Mouse (Mus musculus) layer of hippocampus, postnatal 10 days (tissue): Measurements from ENCODE around the gene Entr1. TPM values are rescaled to one million over a fixed set of nuclear protein-coding genes. Genes with fewer than 3 reads are reported as not detected.
"Not testable (repeated sequence)": the region's sequence is repeated elsewhere in the genome, so short reads cannot be mapped to it uniquely, and the experiment has no call there.

Source experiments
- DNase-seq, 2 experiments: peaks; one replicate each; pipeline ENCODE4 v3.0.0; 2021; ENCODE audit warnings: low spot score in 2 of 2
- total RNA-seq, 2 experiments: library from RNA; stranded (reverse); gene quantifications; 2 replicates each; pipeline ENCODE4 v1.2.3; 2021

Gene Entr1
- total RNA-seq, 2 experiments from 2014 or later, result 176 TPM

DNA sequence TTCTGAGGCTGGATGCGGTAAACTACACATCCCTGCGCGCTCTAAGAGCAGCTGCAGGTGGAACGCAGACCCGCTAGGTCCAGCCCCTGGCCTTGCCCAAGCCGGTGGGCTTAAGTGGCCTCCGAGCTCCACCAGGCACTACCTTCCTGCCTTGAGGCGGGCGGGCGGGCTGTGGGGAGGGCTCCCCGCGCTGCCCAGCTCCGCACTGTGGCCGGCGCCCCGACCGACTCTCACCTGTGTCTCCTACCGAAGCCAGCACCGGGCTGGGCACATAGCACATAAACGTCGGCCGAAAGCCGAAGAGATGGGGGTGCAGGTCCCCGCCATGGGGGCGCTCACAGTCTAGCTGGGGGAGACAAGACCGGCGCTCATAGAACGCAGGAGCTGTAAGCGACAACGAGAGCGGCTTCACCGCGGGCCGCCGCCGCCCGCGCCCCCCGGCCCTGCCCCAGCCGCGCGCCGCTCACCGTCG is 398 bp downstream of the Entr1 start:
- no peak for DNase-seq

DNA sequence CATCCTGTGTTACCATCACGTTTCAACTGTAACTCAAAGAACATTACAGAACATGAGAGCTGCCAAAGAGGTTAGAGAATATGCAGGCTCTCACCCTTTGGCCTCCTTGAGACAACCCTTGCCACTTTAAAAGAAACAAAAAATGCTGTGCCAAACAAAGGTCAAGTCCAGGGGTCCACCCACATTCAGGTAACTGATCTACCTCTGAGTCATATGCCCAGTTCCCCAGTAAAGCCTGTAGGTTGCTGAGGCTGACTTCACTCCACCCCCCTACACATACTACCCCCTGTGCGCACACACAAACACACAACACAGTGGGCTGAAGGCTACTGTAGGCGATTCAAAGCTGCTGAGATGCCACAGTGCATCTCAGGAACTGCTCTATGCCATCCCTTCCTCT is 1.4 kb downstream of the Entr1 start:
- DNase-seq, result no peak

DNA sequence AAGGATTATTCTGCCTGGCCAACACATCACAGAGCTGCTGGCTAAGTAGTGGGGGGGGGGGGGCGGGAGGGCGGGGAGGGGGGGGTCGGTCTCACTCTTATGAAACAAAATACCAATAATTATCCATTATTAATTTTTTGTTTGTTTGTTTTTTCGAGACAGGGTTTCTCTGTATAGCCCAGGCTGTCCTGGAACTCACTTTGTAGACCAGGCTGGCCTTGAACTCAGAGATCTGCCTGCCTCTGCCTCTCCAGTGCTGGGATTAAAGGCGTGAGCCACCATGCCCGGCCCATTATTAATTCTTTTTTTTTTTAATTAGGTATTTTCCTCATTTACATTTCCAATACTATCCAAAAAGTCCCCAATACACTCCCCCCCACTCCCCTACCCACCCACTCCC is 8.2 kb downstream of the Entr1 start:
- DNase-seq, result not testable (repeated sequence)

DNA sequence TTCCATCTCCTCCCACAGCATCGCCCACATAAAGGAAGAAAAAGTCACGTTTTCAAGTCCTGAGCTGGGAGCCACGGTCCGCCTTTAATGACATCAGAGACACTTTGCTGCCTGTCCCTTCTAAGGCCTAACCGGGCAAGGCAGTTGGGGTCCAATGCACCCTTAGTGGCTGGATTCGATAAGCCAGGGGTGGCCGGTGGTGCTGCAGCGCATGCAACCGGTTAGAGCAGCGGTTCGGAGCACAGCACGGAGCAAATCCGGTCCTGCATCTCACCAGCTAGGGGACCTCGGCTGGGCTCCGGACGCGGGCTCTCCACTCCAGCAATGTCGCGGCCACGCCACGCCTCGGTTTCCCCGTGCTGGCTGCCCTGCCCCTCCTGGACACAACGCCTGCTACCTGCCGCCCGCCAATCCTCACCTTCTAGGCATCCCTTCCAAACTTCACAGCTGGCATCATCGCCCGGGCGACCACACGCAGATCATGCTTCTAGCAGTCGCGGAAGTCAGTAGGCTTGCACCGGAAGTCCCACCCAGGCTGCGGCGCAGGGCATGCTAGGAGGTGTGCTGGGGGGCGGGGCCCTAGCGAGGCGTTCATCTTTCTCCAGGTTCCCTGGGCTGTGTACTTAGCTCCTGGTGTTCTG is 8.9 kb downstream of the Entr1 start, which contains the start of gene Snapc4:
Gene Snapc4, minus strand, starts transcription at position 523 of the 641 bp plus-strand sequence.
- peak; percentile 72 to 80 for DNase-seq

DNA sequence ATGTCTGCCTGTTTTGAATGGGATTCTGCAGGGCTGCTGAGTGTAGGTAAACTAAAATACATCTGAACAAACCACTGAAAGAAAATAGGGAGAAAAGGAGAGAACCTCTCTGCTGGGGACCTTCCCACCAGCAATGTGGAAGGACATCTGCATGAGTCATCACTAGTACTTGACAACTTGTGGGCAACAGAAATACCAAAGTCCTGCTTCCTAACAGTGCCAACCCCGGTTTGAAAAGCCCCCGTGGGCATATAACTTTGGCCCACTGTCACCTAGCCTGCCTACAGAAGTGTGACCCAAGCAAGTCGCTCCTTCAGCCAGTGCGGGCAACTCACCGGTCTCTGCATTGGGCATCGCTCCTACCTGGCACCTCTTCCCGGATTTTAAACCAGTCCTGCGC is 16.7 kb downstream of the Entr1 start:
- DNase-seq, result no peak

DNA sequence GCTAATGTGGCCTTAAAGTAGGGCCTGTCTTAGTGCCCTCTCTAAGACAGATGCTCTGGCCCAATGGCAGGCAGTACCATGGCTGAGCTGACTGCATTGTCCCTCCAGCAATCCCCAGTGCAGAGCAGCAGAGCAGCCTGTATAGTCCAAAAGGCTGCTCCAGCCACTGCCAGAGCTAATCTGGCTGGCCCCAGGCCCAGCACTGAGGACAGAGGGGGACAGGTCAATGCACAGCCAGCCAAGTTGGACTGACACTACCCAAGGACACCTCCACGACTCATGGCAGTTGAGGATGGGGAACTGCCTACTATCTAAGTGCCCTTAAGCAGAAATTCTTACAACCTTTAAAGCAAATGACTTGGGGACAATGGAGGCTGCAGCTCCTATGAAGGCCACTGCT is 20.5 kb downstream of the Entr1 start:
- no peak for DNase-seq

DNA sequence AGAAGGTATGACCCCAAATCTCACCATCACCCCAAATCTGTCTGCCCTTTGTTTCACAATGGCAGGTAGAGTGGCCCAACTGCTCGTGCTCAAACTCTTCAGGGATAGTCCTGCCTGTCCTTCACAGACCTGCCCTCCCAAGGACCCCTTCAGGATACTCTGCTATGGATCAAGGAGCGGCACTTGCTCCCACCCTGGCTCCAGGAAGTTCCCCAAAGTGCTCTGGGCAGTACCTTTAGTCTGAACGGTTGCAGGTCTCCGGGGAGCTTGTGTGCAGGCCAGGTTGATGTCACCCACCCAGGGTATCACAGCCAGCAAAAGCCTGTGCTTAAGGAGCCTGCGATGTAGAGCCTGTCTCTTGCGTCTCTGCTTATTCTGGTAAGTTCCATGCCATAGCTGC is 21.2 kb downstream of the Entr1 start:
- DNase-seq, result no peak

DNA sequence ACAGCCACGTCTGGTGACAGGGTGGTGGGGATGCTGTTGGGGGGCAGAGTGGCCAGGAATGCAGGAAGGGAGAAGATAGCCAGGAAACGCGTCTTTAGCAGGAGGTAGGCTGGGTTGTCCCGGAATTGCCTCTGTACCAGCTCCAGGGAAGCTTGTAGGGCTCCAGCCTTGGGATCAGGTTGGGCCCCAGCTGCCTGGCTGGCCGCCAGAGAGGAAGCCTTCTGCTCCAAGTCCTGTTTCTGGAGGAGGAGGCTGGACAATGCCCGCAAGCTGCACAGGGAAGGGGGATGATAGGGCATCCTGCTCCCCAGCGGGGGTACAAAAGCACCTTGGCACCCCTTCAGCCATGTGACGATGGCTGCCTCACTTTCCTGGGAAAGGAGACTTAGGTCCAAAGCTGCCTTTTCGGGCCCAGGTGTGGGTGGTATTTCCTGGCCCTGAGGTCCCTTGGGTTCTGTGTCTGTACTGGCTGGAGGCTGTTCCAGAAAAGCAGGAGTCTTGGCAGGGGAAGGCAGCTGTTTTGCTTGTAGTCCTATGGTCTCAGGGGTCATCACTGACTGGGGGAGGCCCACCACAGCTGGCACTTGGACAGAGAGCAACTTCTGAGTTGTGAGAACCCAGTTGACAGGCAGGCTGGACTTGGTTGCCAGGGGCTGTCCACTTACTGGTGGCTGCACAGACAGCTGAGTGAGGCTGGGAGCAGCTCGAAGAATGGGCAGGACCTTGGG is 24.2 kb downstream of the Entr1 start:
- peak in 1 of 2 experiments; percentile 60 for DNase-seq

DNA sequence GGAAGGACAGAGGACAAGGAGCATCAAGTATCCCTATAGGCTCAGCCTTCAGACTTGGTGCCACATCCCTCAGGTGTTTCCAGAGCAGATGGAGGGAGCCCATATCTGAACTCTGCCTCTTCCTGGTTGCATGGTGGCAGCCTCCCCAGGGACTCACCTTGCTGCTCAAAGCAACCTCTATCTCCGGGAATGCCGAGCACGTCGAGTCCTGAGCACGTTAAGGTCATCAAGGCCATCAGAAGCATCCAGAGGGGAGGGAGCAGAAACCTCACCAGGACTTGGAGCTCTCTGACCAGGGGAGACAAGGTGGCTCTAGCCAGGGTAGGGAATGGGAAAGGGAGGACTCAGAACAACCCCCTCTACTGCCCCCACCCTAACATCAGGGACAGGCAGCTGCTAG is 25.6 kb downstream of the Entr1 start:
- no peak for DNase-seq

DNA sequence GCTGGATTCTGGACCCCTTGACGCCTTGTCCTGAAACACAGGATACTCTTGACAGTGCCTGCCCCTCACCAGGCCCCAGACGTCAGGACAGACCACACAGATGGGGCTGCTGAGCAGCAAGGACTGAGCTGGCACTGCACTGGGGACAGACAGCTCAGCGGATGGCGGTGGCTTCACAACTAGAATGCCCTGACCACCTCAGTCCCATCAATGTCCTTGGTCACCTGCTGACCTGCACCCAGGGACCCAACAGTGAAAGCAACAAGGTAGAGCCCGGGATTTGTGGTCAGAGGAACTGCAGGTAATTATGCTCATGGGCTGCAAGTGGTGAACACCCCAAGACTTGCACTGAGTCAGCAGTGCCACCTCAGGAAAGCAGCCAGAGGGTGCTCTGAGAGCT is 26.1 kb downstream of the Entr1 start:
- DNase-seq, result no peak

DNA sequence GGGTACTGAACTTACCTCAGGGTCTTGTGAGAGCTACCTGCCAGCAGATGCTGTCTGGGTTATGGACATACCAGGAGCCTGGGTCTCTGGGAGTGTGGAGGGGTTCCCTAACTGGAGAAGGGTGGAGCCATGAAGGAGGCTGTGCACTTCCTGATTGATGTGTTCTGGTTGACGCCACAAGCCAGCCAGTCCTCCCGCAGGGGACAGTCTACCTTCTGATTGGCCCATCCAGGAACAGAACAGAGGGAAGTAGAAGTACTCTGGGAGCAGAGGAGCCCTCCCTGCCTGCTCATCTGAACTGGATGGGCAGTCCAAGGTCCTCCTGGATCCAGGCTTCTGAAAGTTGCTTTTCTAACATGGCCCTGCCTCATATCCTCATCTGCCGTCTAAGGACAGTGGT is 28.3 kb downstream of the Entr1 start, which contains the start of gene Card9:
Gene Card9, minus strand, starts transcription at position 147 of the 400 bp plus-strand sequence.
- DNase-seq, result no peak

DNA sequence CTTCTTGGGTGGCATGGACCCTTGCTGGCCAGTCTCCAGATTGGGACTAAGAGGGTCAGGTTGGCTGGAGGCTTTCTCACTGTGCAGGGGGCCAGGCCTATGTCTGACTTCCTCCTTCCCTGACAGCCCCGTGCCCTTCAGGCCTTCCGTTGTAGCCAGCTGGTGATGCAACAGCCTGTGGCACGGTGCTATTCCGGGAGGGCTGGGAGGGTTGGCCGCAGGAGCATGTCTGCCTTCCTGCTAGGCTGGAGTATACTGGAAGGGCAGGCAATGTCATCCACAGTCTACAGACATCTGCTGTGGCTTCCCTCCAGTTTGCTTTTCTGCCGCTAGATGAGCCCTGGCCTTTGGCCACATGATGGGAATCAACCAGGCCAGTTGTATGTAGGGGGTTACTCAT is 29.1 kb downstream of the Entr1 start:
- no peak for DNase-seq

DNA sequence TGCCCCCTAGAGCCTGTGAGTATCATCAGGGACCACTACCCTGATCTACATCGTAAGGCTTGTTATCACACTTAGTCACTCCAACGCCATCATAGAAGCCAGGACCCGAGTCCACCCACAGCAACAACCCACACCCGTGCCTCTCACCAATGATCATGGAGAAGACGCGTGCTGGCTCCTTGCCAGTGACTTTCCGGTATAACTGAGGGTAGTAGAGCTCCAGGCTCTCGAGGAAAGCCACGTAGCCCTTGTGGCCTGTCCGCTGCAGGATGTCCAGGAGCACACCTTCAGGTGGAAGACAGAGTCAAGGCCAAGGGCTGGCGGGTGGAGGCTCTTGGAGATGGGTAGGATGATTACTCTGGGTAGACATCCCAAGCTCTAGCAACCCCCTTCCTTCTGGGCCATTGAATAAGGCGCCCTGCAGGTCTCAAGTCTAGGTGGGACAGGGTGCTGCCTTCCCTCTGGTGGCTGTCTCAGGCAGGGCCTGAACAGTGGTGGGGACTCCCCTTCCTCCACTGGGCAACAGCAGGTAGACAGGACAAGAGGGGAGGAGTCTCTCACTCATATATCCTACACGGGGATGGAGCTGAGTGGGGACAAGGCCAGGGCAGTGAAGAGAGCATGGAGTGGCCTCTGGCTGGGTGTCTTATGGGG is 30.3 kb downstream of the Entr1 start:
- DNase-seq, result no peak

DNA sequence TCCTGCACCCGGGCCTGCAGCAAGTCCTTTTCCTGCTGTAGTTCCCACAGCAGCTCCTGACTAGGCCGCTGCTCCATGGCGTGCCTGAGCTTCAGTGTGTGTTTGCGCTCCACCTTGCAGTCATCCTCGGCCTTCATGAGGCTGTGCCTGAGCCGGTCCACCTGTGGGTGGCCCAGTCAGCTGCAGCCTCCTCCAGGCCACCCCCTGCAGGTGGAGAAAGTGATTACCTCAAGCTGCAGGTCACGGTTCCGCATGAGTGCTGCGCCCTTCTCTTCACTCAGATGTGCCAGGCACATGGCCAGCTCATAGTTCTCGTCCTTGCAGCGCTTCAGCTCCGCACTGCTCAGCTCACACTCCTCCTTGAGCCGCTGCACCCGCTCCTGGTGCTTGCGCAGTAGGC is 31.6 kb downstream of the Entr1 start:
- DNase-seq, result no peak

DNA sequence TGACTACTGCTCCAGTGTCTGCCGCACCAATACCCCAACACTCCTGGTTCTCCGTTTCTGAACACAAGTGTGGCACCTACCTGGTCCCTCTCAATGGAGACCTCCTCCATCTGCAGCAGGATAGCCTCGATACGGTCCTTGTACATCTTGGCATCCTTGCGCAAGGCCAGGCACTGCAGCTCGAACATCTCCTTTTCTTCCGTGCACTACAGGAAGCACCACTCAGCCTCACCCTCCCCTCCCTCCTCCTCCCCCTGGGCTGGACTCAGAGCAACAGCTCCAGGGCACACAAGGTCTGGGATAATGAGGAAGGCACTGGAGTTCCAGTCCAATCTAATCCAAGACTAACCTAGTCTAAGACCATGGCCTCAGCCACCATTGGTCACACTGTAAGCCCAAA is 32.4 kb downstream of the Entr1 start:
- DNase-seq, result no peak

DNA sequence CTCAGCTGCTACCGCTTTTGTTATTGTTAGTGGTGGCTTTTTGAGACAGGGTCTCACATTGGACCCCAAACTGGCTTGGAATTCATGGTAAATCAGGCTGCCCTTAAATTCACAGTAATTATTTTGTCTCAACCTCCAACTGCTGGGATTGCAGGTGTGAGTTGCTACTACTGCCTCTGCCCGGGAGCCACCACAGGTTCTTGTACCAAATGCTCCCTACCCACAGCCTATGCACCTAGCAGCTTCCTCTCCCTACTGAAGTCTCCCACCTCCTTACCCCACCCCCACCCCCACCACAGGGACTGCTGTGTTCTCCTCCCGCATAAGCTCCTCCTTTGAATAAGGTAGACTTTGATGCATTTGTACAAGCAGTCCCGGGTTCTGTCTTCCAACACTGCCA is 32.9 kb downstream of the Entr1 start:
- no peak for DNase-seq

DNA sequence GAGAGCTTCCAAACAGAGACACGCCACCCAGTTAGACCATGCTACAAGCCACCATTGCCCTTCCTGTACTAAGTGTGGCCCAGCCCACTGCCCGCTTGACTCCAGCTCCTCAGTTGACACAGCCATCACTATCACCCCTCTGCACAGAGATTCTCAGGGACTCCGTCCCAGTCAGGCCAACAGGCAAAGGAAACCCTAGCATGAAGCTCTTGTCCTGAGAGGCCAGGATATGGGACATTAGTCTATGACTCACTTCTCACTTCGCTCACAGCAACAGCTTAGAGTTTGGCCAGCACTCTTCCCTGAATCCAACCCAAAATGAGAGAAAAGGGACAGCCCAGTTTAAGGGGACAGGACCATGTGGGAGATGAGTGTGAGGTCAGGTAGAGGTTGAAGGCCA is 34.7 kb downstream of the Entr1 start:
- no peak for DNase-seq

DNA sequence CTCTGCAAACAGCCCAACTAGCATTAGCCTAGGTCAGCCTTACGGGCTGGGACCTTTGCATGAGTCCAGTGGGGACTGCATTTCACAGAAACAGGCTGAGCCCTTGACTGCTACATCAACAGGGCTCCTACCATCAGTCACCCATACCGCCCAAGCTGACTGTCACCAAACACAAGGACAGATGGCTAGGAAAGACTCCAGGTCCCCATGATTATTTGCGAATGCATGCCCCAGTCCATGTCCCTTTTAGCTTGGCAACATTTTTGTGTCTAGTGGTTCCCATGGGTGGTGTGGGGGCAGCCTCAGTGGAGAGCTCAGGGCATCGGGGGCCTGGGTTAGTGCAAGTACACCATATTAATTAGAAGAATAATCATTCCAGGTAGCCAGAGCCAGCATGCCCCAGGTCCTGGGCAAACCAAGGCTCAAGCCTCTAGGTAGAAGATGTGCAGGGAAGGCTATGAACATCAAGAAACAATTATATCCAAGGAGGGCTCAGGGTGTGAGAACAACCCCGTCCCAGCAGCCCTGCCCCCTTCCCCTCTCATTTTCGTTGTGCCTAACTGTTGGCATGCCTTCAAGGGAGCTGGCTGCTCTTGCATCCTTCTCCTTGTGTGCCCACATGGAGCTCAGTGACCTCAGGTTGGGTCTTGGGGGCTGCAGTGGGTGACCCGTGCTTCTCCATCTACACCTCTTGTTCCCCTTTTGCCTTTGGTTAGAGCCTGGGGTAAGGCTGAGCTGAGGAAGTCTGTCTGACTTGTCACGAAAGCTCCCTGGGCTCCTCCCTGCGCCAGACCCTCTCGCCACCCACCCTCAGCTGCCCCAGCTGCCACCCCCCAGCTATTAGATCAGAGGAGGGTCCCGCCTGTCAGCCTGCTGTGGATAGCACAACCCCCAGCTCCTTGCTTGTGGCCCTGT is 35.8 kb downstream of the Entr1 start:
- DNase-seq, result peak in 1 of 2 experiments; percentile 19

DNA sequence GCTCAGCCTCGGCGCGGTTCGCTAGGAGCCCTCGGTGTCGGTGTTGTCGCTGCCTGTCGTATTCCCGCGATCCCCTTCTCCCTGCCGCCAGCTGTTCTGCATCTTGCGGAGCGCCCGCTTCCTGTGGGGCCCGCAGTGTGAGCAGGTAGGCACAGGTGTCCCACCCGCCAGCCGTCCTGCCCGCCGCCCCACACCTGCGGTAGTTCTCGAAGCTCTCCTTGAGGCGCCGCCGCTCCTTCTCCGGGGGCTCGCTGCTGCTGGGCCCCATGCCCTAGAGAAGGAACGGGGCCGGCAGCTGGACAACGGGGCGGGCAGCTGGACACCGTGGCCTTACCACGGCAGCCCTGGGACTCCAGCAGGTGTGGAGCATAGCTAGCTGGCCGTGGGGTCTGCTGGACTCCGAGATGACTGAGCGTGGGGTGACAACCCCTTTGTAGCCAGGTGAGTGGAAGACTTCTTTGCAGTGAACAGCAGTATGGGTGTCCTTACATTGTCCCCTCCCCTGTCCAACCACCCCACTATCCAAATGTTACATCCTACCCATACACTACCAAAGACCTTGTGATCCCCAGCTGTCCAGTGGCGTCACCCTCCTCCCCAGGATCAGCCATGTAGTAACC is 36.7 kb downstream of the Entr1 start:
- peak in 1 of 2 experiments; percentile 57 for DNase-seq
